Mouse (Mus musculus) 3134 (cell line): ENCODE results near the gene Susd2.

ENCODE experiments used
- DNase-seq: peaks from one replicate; pipeline ENCODE4 v3.0.0-alpha.2; 2011; ENCODE audit warnings: low spot score; ENCODE audit not compliant: insufficient read length; ENCODE audit errors: extremely low read depth

The Susd2 gene

GRCm38 (mm10) chr10:75627490-75627889 is 16.3 kb downstream of the Susd2 start:
- no peak for DNase-seq

- DNase-seq, result no peak
Observed at GRCm38 (mm10) chr10:75626991-75627390, 16.8 kb downstream of the Susd2 start.

- no peak for DNase-seq
Observed at GRCm38 (mm10) chr10:75625920-75626319, 17.9 kb downstream of the Susd2 start.

- DNase-seq, result no peak
Observed at GRCm38 (mm10) chr10:75620818-75621217, 23.0 kb downstream of the Susd2 start.

- no peak for DNase-seq
Observed at GRCm38 (mm10) chr10:75616044-75616443, 27.8 kb downstream of the Susd2 start.

GRCm38 (mm10) chr10:75610486-75610885 is 33.3 kb downstream of the Susd2 start:
- no peak for DNase-seq

- no peak for DNase-seq
Observed at GRCm38 (mm10) chr10:75608975-75609374, 34.8 kb downstream of the Susd2 start.

GRCm38 (mm10) chr10:75607253-75607652 is 36.6 kb downstream of the Susd2 start:
- no peak for DNase-seq

- no peak for DNase-seq
Observed at GRCm38 (mm10) chr10:75605162-75605846, 38.5 kb downstream of the Susd2 start.

- DNase-seq, result no peak
Observed at GRCm38 (mm10) chr10:75600189-75600730, 43.5 kb downstream of the Susd2 start.

- DNase-seq, result no peak
Observed at GRCm38 (mm10) chr10:75595981-75596380, 47.8 kb downstream of the Susd2 start.

GRCm38 (mm10) chr10:75592585-75592984 is 51.2 kb downstream of the Susd2 start:
- no peak for DNase-seq

- no peak for DNase-seq
Observed at GRCm38 (mm10) chr10:75591211-75591894, 52.5 kb downstream of the Susd2 start.

- no peak for DNase-seq
Observed at GRCm38 (mm10) chr10:75589651-75590050, 54.2 kb downstream of the Susd2 start.

GRCm38 (mm10) chr10:75589129-75589528 is 54.7 kb downstream of the Susd2 start, which contains the start of gene Ggt5:
TSS of gene Ggt5 (plus strand) at chr10:75589340.
- no peak for DNase-seq

GRCm38 (mm10) chr10:75588336-75588735 is 55.5 kb downstream of the Susd2 start:
- DNase-seq, result no peak

GRCm38 (mm10) chr10:75587781-75588180 is 56.0 kb downstream of the Susd2 start:
- DNase-seq, result no peak
